Mouse (Mus musculus) liver, embryonic 14.5 days (tissue): ENCODE results near the gene Smc3.

Experiments used
- CTCF ChIP-seq: IDR thresholded peaks from 2 replicates; pipeline ENCODE4 v1.5.1; 2016; ENCODE audit warnings: antibody characterized with exemption, low read depth, control low read depth
- EP300 ChIP-seq: IDR thresholded peaks from 2 replicates; pipeline ENCODE4 v1.6.1; 2016; ENCODE audit warnings: antibody characterized with exemption, low read depth

GRCm38 (mm10) chr19:53567864-53568263 is 32.3 kb upstream of the Smc3 start:
- TF ChIP-seq CTCF (no peak), EP300 (no peak)
